Mouse (Mus musculus) kidney, postnatal 25 days (tissue): ENCODE measurements around the gene Schip1.

Source experiments
- DNase-seq, 2 experiments: peaks; one replicate each; pipeline ENCODE4 v3.0.0; 2021; ENCODE audit warnings: mixed read lengths in 2 of 2

Schip1 gene

DNA sequence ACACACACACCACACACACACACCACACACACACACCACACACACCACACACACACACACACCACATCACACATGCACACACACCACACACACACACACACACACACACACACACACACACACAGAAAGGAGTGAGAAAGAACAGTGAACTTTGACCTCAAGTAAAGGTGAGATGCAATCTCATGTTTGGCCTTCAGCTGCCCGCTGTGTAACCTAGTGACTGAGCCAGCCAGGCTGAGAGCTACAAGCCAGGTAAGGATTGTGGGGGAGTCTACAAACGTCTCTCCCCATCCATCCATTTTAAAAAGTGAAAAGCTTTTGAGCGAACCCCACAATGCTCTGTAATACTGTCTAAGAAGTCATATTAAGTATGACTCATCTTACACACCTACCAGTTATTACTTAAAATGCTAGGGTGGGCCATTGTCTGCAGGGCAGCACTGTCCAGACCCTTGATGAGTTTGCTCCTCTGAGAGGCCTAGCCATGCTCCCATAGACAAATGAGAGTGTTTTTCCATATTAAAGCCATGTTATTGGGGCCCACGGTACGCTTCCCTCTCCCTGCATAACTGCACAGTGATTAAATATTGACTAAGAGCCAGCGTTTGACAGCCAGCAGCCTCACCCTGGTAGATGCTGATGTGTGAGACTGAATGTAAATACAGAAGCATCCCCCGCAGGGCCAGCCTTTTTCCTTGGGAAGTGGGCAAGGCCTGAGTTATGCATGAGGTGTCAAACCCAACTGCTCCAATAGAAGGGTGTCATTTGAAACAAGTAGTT lies 448.9 kb downstream of the Schip1 start:
- peak; percentile 36 to 51 for DNase-seq

- DNase-seq, result peak in 1 of 2 experiments; percentile 12
Measured at GRCm38 (mm10) chr3:68514120-68514497, 449.5 kb downstream of the Schip1 start.

DNA sequence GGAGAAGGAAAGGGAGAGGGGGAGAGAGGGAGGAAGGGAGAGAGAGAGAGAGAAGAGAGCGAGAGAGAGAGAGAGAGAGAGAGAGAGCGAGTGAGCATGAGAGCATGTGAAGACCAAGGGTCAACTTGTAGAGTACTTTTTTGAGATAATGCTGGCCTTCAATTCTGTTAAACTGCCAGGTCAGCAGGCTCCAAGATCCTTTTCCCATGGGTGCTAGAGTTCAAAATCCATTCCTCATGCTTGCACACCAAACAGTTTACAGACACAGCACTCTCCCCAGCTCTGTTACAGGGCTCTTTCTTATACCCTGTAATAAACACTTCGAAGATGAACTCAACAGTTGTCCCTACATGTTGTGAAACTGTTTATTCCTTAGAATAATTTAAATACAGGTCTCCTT lies 450.1 kb downstream of the Schip1 start:
- DNase-seq, result peak; percentile 58 to 68

- DNase-seq, result peak in 1 of 2 experiments; percentile 5
Measured at GRCm38 (mm10) chr3:68516393-68517081, 451.9 kb downstream of the Schip1 start.

DNA sequence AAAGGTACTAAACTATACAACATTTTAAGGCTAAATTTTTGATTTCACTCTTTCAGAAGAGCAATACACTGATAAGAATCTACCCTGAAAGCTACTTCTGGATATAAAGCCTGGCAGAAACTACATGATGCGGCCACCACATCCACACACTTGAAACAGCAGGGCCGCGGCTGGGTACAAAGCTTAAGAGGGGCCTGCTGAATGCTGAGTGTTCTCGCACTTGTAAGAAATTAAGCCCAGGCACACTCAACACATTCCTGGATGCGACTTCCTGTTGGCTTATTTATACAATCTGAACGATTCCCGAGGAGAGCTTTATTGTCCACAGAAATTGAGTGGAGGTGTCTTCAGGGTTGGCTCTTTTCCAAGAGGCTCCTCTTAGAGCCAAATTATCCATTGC lies 452.6 kb downstream of the Schip1 start:
- DNase-seq, result peak in 1 of 2 experiments; percentile 22

GRCm38 (mm10) chr3:68518041-68518440 lies 453.4 kb downstream of the Schip1 start:
- peak in 1 of 2 experiments; percentile 10 for DNase-seq

DNA sequence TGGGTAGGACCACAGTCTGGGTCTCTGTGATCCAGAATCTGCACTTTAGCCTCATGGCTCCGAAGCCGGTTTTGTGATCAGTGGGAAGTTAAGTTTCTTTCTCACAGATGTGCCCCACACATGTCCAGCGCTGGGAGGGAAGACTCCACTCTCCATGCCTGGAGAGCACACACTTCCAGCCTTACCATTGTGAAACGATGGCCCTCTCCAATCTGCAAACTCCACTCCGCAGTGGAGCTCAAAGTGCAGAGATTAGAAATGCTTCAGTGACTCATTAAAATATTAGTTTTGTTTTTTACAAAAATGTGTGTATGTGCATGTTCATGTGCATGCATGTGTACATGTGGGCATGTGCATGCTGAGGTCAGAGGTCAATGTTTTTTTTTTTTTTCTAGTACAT lies 454.0 kb downstream of the Schip1 start:
- DNase-seq, result peak in 1 of 2 experiments; percentile 55

GRCm38 (mm10) chr3:68525361-68525878 lies 460.8 kb downstream of the Schip1 start:
- no peak for DNase-seq

GRCm38 (mm10) chr3:68526416-68526815 lies 461.8 kb downstream of the Schip1 start:
- DNase-seq, result no peak

- no peak for DNase-seq
Measured at GRCm38 (mm10) chr3:68527182-68527581, 462.6 kb downstream of the Schip1 start.

DNA sequence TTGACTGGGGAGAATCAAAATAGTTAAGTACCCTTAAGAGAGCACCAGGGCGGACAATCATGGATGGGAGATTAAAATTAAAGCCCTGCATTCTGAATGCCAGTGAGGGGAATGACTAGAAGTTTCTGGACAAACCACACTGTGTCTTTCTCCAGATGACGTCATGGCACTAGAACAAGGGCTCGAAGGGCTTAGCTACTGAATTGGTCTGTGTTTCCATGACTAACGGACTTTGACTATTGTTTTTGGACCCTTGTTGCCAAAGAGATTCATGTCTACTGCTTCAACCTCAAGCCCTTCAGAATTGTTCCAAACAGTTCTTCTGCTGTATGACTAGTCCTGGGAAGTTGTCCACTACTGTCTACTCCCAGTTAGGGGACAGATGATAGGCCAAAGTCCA lies 467.3 kb downstream of the Schip1 start:
- DNase-seq, result peak in 1 of 2 experiments; percentile 5

DNA sequence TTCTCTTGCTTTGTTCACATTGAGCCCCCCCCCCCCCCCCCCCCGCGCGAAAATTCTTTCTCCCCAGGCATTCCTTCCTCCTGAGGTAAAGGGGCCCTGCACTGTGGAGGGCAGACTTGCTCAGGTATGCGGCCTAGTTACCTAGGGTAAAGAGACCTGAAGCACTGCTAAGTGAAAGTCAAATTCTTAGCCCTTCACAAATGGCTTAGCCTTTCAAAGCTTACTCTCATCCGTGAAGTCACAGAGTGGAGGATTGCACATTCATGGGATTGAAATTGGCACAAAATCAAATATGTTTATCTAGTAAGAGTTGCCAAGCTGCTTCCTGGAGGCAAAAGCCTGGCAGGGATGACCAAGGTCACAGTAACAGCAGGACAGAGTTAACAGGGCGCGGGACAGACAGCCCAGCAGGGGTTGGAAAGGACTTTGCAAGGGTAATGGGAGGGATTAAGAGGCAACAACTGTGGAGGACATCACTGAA lies 470.0 kb downstream of the Schip1 start:
- DNase-seq, result peak; percentile 60 to 83

GRCm38 (mm10) chr3:68535160-68535728 lies 470.6 kb downstream of the Schip1 start:
- DNase-seq, result peak in 1 of 2 experiments; percentile 39

DNA sequence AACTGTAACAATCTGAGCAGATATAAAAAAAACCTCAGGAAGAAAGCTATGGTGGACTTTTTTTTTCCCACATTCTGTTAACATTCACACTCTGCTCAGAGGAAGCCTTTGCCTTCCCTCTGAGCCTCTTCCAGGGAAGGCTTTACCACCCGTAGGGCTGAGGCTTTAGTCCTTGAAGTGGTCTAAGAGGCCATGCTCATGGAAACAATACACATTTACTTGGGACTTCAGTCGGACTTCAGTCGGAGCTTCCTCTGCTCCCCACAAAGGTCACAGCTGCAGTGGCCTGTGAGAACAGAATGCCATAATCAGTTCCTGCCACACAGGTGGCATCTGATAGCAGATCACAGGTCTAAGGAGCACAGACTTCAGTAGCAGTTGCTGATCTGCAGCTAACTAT lies 471.5 kb downstream of the Schip1 start:
- peak in 1 of 2 experiments; percentile 27 for DNase-seq

DNA sequence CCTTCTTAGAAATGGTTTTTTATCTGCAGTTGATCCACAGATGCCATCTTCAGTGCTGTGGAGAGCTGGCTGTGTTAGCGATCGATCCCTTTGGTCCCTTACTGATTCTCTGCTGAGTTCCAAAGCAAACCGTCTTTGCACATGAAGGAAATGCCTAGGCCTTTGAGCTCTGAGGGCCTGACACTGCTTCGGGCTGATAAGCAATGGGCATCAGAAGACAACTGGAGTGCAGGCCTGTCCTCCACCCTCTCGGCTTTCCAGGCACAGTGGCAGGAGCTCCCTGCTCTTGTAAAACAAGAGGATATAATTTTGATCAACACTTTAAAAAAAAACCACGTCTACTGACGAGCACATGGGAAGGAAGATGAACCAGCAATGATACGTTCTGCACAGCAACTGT lies 477.1 kb downstream of the Schip1 start:
- peak in 1 of 2 experiments; percentile 16 for DNase-seq

DNA sequence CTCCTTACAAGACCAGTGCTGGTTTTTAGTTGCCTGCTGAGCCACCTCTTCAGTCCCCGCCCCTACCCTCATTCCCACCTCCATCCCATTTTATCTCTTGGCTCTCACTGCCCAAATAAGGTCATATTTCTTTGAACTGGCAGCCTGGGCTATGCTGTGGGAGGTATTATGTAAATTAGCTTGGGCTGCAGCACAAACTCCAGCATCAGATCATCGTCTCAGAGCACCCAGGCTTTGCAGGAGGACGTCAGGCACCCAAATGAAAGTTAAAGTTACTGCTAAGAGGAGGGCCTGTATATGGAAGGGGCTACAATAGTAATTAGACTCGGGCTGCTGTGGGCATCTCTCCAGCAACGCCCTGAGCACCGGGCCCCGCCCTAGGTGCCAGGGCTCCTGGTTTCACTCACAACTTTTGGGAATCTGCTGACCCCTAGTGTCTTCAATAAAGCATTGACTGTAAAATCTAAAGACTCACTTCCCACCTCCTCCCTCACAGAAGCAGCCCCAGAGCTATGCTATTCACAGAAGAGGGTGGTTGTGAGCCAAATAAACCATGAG lies 478.4 kb downstream of the Schip1 start:
- peak; percentile 73 to 76 for DNase-seq

- peak in 1 of 2 experiments; percentile 41 for DNase-seq
Measured at GRCm38 (mm10) chr3:68544811-68545210, 480.2 kb downstream of the Schip1 start.

DNA sequence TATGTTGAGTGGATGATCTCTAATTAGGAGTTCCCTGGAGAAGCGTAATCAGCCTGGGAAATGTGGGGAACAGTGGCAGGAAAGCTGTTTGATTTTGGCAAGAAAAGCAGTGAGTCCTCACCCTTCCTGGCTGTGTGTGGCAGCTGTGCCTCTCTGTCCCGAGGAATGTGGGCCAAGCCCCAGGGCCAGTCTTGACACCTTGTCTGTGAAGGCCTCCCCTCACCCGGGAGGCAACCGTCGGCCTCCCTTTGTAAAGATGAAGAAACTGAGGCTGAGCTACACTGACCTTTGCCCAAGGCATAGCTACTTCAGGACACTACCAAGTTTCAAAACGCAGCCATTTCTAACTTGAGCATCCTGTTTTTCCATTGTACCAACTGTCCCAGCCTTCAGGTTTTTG lies 481.3 kb downstream of the Schip1 start:
- DNase-seq, result no peak

- DNase-seq, result no peak
Measured at GRCm38 (mm10) chr3:68555087-68555662, 490.6 kb downstream of the Schip1 start.

GRCm38 (mm10) chr3:68556891-68557290 lies 492.3 kb downstream of the Schip1 start:
- no peak for DNase-seq

GRCm38 (mm10) chr3:68558744-68559143 lies 494.1 kb downstream of the Schip1 start:
- no peak for DNase-seq

DNA sequence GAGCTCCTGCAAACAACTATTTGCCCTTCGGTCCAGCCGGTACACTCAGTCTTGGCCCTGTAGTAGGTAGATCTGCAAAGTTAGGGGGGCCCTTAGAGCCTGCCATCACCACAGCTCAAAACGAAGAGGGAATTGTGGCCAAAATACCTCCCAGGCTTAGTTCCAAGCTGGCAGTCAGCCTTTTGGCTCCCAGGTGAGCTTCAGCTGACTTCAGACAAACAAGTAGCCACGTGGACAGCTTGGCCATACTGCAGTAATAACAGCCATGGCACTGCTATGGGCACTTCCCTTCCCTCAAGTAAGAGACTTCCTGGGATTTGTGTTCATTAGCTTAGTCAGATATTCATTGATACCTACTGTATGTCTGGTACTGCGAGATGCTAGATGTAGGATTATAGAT lies 495.5 kb downstream of the Schip1 start:
- DNase-seq, result peak; percentile 76

DNA sequence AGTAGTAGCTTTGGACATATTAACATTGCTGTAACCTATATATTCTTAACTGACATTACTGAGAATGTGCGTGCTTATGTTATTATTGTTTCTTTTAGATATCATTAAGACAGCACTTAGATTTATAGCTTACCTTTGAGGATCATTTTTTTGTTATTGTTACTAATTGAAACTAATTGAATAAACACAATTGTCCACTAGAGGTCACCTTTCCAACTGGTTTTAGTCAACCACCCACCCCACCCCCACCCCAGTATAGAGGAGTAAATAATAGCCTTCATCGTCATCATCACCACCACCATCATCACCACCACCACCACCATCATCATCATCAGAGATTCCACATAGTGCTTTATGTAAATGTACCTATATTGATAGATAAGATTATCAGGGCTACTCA lies 498.2 kb downstream of the Schip1 start:
- no peak for DNase-seq
